Mouse (Mus musculus): ENCODE measurements around the gene Mt4.

DNA sequence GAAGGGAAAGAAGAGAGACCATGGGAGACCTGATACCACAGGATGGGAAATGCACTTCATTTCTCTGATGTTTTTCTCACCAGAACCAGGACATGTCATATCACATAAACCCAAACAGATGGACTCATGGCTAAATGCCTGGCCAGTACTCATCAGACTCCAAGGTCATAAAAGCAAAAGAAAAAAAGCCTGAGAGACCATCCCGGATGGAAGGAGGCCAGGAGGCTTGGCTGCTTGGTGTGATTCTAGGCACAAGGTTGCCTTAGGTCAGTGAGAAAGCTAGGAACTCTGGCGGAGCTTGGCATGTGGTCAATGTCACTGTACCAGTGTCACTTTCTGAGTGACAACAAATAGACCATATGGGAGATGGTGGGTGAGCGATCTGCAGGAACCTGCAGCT, 29.1 kb upstream of the Mt4 start:
- TF ChIP-seq CTCF (IDR thresholded peaks at IDR 0.05; ENCODE audit: borderline replicate concordance, insufficient read depth, low read length) (no peak), POLR2A (IDR thresholded peaks at IDR 0.05; ENCODE audit: low read depth, low read length) (no peak)
